Mouse (Mus musculus) mouse trophoblast stem cell (cell line): ENCODE measurements around the gene Psmb7.

Experiments used
- in situ Hi-C, 2 experiments: fragments of 300-500 bp; cut with MseI, MboI; formaldehyde crosslinking; loops; 2 replicates in 1 of 2; 3 replicates in 1 of 2; pipeline ENCODE4 v1.15.1; 2025

Gene Psmb7

DNA sequence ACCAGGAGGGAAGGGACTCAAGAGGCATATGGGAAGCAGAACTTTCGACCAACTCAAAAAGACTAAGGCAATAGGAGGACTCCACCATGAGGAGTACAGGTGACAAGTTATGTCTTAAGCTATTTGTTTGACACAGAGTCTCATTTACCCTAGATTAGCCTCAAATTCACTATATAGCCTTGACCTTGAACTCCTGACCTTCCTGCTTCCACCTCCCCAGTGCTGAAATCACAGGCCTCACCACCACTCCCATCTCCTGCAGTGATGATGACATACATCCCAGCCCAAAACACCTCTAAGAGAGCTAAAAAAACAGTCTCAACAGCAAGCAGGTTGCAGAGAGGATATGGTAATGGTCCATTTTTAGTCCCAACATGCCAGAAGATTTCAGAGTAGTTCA is 2.1 kb downstream of the Psmb7 start:
- in situ Hi-C loops, result no loop called here

DNA sequence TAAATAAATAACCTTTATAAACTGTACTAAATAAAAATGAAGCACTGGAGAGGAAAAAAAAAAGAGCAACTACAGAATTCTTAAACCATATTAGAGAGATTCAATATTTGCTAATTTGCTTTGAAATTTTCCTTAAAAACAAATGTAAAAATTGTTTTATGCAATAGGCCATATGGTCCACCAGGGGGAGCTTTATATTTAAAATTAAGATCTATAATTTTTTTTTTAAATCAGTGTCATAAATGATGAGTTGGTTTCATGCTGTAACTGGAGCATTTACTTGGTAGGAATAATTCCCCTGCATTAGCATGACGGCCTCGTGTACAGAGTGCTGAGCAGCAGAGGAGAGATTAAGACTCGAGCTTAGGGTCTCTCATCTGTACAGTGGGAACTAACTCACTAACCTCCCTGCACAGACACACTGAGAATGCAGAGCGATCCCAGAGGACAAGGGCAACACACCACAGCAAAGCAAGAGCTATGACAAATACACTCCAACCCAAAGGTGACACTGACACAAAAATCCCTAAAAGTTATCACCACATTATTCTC is 6.1 kb downstream of the Psmb7 start:
- in situ Hi-C loops, result no loop called here

DNA sequence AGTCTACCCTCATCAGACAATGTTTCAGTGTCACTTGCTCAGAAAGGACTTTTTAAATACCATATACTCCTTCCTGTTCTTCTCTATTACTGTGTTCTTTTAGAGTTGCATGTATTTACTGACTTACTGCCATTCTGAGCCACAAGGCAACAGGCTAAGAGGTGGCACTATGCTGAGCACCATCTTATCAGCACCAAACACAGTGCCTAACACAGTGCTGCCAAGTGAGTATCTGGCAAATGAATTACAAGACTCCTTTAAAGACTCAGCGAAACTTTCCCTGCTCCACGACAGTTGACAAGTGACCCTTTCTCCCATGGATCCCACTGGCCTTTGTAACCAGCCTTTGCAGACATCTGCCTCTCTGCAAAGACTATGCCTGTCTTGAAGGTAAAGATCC is 13.3 kb downstream of the Psmb7 start:
- in situ Hi-C loops, result no loop called here

DNA sequence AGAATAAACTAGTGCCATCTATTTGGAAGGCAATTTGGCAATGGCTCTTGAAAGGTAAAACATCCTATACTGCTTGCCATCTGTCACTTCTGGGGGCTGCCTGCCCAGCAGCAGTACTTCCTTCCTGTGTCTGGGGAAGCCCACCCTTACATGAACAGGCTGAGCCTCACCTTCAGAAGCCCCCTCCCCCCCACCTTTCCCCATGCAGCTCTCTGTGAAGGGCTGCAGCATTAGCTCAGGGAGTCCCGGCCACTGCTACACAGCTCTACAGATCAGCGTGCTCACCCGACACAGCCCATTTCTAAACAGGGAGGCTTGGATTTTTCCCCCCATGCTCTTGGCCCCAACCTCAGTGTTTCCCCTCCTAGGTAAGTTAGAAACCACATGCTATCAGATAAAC is 14.4 kb downstream of the Psmb7 start:
- in situ Hi-C loops, result no loop called here

DNA sequence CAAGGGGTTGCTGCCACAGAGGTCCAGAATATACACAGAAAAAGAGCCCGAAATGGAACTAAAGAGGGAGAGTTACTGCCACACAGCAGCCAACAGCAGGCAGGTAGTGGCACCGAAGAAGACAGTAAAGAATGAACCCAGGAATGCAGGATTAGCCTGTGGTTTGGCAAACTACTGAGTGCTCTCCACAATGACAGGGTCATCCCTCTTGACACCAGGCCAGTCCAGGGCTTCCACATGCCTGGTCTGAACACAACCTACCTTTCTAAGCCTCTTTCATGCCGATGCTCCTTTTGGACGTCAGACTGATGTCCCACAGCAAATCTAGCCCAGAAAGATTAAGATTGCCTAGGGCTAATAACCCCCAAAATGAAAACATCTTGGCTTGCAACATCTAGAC is 15.1 kb downstream of the Psmb7 start:
- in situ Hi-C loops, result no loop called here

DNA sequence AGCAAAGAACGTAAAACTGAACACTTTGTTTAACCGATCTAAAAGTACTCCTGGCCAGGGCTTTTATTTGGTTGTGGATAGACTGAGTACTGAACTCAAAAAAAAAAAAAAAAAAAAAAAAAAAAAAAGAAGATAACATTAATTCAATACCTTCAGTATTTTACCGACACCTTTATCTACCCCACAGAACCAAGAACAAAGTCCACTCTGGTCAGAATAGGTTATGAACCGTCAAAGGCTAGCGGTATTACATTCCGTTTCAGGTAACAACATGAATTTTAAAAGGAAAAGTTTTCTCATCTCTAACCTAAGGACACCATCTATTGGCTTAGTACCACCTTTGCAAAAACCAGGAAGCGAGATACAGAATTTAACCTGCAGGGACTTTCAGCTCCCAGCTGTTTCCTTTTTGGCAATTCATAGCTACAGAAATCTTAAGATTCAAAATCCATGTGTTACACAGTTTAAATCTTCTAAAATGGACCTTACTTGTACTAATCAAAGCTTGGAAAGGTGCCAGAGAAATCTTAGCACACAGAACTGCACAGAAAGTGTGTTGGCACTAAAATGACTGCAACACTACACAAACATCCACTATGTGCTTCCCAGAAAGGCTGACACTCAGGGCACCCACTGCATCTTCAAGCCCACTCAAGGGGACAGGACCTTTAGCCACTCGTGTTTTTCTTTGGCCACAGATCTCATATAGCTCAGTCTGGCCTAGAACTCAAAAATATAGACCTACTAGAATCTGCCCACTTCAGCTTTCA is 19.9 kb downstream of the Psmb7 start:
- in situ Hi-C loops, result no loop called here

DNA sequence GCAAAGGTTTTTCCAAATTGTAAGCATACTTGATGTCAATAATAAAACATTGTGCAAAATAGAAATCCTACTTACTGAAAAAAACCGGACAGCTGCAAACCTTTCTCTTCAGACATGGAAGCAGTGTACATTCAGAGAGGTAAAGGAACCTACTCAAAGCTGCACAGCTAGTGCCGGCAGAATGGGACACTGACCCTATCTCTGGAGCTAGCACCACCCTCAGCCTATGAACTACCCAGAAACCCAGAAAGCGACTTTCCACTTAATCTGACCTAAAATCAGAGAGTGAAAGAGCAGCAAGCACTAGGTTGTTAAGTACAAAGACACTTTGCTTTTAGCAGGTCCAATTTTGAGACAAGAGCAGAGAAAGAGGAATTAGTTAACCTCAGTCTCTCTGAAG is 20.5 kb downstream of the Psmb7 start:
- in situ Hi-C loops, result no loop called here

DNA sequence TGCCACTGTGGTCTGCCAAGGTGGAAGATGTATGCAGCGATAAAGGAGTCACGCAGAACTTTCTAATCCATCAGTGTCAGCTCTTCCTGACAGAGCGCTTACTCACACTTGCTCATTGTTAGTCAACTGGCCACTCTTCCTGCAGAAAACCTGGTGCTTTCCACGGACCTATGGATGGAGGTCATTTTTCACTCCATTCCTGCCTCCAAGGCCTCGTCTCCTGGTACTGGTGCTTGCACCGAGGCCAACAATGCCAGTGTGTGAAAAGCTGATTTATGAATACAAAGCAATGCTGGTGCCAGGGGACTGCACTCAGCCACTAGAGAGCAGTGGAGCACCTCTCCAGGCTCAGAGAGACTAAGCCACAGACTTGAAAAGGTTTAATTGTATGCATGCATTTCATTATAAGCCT is 22.3 kb downstream of the Psmb7 start:
- in situ Hi-C loops, result no loop called here

DNA sequence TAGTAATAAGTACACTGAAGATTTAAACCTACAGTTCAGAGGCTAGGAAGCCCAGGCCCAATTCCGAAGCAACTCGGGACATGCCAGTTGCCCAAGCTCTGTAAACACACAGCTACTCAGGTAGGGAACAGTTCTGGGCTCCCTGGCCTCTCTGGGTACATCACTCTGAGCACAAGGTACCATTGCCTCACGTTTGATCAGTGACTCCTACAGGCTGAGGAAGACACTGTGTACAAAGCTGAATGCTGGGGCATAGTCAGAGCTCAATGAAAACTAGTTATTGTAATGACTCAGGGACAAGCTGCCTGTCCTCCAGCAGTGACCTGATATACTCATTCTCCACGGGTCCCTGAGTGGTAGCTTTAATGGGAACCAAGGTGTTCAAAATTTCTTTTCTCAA is 22.8 kb downstream of the Psmb7 start:
- in situ Hi-C loops, result no loop called here

DNA sequence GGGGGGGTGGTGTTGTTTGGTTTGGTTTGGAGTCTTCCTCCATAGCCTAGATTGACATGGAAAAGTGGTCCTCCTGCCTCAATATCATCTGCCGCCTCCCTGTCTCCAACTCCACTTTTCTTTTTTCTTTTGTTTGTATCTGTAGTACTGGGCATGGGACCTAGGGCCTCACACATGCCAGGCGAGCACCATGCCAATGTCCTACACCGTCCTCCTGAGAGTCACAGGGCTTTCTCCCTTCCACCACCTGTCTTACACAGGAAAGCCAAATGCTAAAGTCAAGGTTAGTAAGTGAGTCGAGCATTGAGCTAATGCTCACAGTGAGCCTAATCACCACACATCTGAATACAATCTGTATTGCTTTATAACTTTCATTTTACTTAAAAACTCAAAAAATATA is 24.1 kb downstream of the Psmb7 start:
- in situ Hi-C loops, result no loop called here

DNA sequence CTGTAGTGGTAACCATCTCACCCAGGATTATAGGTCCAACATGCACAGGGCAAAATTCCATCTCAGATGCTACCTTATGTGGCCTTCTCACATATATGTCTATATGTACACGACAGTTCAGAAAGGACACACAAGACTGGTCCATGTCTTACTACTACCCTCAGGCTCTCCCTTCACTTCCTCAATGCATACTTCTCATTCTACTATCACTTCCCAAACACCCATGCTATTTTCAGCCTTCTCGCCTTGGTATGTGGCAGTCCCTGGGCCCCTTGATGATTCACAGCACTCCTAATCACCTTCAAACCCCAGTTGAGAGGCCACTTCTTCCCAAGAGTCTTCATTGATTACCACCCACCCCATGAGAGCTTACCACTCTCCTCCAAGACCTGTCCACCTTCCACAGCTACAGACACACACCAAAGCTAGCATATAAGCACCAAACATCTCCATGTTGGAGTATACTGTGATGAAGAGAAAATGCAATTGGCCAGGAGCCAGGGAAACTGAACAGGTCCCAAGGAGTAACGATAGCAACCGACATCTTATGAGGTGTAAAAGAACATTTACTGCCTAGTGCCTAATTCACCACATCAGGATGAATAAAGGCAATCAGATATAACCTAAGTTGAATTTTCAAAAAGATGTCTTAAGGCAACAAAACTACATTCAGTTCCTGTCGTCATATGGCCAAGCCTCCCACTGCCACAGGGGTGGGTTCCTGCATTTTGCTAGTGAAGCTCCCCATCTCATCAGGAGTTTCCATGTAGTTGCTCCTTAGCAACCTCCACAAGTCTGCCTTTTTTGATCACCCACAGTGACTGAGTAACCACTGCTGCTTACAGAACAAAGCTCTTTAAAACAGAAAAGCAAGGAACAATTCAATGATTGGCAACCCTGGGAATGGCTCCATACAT is 26.7 kb downstream of the Psmb7 start:
- in situ Hi-C loops, result no loop called here

DNA sequence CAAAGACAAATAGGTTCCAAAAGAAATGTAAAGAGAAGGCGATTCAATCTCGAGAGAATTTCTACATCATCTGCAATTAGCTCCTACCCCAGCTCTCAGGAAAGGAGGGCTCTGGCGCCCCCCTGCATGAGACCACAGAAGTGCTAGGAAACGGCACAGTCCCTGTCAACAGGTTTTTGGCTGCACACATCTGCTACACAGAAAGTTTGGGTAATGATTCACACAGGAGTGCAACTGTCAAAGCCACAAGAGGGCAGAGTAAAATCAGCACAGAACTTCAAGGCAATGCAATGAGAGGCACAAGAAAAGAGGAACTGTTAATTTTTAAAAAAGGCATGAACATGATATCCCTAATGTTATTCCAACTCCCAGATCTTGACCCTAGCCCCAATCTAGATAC is 27.8 kb downstream of the Psmb7 start:
- in situ Hi-C loops, result no loop called here

DNA sequence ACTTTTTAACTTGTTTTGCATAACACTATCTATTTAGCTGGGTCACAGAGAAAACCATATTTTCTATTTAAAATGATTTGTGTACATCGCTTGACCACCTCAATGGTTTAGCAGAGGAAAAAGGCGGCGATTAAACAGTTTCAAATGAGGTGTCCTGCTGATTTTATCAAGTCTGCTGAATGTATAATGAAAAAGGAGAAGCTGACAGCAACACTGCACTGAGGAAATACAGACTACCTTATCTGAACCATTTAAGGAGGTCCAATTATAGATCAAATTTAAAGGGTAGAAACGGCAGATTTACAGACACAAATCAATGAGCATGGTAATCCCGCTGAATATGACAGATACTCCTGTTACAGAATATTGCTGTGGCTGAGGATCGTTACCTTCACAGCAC is 29.4 kb downstream of the Psmb7 start:
- in situ Hi-C loops, result no loop called here

DNA sequence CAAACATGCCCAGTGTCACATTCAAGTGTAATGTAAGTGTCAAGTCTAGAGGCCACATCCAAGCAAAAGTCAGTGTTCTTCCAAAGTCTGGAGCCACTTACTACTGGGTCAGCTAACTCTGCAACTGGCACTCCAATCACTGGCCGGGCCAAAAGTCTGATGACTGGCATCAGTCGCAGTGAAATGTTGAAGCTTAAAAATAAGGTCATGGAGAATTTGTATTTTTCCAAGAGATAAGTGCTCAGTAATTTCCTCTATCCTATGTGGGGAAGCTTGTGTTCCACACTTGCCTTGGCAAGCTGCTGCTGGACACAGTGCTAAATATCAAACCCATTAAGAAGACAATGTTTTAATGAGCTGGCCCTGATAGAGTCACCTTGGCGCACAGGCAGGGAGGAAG is 30.3 kb downstream of the Psmb7 start:
- in situ Hi-C loops, result no loop called here

DNA sequence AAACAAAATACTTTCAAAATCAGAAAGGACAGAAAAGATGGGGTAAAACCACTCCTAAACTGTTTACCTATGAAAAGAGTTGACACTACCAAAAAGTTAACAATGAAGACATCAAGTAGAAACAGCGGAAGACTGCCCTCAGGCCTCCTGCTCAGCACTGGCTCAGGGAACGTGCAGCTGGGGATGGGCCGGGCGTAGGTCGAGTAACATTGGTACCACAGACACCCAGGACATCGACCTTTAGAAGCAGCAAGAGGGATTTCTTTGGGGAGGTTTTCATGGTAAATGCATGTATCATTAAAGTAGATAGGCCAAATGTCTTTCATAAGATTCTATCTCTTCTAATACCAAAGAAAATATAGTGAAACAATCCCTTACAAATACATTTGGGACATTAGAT is 31.3 kb downstream of the Psmb7 start:
- in situ Hi-C loops, result no loop called here

DNA sequence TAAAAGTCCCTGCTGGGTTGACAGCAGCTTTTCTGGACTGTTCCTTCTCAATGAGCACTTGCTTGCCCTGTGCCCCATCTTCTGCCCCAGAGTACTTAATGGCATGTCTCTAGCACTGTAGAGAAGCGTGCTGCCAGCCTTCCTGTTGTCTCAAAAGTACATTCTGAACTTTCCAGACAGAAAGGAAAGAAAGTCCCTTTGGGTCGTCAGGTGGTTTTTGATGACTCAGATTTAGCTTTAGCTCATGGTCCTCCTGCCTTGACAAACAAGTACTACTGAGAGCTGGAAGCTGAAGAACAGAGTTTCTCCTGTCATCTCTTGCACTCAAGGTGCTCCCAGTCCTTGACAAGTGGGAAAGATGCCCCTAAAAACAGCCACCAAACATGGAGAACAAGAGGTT is 33.7 kb downstream of the Psmb7 start:
- in situ Hi-C loops, result no loop called here

DNA sequence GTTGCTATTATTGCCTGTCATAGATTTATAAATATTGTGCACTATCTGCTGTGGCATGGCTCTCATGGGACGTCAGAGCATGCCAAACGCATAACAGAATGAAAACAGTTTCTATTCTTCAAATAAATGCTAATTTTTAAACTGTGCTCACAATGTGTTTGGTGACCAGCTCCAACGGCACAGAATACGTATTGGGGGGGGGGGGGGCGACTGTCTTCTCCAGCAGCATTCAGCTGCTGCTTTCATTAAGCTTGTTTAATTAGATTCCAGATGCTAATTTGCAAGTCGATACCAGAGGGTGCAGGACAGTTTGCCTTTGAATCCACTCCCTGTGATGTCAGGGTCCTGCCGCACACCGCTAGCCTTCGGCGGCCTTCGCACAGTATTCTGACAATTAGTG is 34.6 kb downstream of the Psmb7 start:
- in situ Hi-C loops, result no loop called here

DNA sequence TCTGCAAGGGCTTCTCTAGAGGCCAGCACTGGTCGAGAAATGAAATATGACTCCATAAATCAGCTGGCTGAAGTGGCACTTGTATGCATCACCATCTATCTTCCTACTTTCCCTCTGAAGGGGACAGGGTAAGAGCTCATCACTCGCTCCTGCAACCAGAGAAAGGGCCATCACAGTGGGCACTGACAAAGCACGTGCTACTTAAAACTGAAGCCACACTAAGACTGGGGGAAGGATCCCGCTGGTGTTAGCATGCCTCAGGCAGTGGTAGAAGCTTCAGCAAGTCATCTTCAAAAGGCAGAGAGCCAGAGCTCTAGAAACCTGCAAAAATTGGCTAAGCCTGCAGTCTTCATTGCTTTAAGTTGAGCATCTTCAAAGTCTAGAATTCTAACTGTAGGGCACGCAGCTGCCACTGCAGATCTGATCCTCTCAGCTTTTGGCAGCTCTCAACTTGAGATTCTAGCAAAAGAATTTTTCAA is 35.0 kb downstream of the Psmb7 start:
- in situ Hi-C loops, result no loop called here

DNA sequence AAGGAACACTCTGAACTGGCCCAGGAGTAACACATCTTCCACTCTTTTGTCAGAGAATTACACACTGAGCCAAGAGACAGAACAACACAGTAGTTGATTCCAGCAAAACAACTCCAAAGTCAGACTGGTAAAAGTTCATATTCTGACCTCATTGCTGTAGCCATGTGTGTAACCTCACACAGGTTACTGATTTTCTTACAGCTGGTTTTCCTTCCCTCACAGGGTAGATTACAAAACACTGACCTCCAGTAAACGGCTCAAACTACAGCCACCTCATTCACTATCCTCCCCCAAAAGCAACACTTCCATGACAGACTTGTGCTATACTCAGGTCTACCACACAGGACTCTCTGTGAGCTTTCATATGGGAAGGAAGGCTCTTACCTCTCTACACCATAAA is 36.2 kb downstream of the Psmb7 start:
- in situ Hi-C loops, result no loop called here

DNA sequence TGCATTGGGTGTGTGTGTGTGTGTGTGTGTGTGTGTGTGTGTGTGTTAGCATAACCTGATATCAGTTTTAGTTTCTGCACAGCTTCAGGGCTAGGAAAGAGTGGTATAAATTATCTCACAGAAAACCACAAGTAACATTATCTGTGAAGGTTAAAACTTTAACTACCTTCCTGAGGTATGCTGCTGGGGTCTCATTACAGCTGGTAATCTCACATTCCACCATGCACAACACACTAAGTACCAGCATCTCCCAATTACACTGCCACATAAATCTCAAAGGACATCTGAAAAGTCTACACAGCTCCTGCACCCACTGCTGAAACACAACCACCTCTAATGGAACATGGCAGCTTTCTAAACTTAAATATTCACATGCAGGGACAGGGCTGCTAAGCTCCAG is 43.0 kb downstream of the Psmb7 start:
- in situ Hi-C loops, result no loop called here

DNA sequence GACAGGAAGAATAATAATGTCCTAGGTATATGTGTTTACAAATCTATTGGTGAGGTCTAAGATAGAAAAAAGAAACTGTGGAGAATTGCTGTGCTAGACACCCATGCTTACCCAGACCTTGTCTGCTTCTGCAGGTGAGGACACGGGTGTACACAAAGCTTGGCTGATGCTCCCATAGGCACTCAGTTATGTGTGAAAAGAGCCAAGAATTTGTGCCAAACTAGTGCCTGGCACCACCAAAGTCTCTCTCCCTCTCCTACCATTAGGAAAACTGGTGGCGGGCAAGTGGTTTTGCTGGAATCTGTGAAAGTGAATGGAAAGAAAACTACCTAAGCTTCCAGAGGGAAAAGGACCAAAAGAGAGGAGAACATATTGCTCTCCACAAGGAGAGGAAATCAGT is 45.5 kb downstream of the Psmb7 start:
- in situ Hi-C loops, result loop anchor here in 1 of 2 experiments (10.0 kb wide), 1 partner anchor 164 kb away; no protein-coding TSS in a partner anchor

DNA sequence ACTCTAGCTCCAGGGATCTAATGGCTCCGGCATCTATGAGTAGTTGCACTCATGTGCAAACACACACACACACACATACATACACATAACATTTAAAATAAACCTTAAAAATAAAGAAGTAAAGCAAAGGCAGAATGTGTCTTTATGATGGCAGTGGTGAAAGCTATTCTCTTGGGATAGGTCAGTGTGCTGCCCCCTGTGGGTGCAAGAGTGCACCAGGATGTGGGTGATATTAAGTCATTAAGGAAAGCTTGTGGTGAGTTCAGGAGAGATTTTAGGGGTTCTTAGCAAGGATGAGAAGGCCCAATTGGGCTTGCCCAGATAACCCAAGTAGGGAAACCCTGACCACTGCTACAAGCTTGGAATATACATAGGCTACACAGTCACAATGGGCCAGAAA is 46.0 kb downstream of the Psmb7 start:
- in situ Hi-C loops, result loop anchor here in 1 of 2 experiments (10.0 kb wide), 1 partner anchor 163 kb away; no protein-coding TSS in a partner anchor
